Mouse (Mus musculus): ENCODE measurements around the gene Susd2. TPM values are rescaled to one million over a fixed set of nuclear protein-coding genes. Genes with fewer than 3 reads are reported as not detected.
A peak's percentile ranks its signal among the peaks of the same experiment; 100 is the strongest.

Gene Susd2
- total and polyA plus RNA-seq, 2 experiments from 2014 or later = 3.6 to 6.1 TPM

GRCm38 (mm10) chr10:75633576-75634139 lies 10.2 kb downstream of the Susd2 start:
- no peaks in the 10 kb centered on the region for H3K27me3 ChIP-seq (ENCODE audit: control insufficient read depth, insufficient read depth, low read length)
- TF ChIP-seq EP300 (IDR thresholded peaks at IDR 0.05; ENCODE audit: low read depth) = no peak
- TF ChIP-seq CTCF (IDR thresholded peaks at IDR 0.05; ENCODE audit: low read depth) = no peak
- no peaks in the 10 kb centered on the region; the same call in 1 of the 2 replicates for H3K9me3 ChIP-seq (replicated peaks; ENCODE audit: control insufficient read depth, low read length)
- ATAC-seq (ENCODE audit: insufficient read depth, low read depth) (no peak), DNase-seq (ENCODE audit: low spot score) (no peak)
- no peak overlapping the region for H3K4me3 ChIP-seq (ENCODE audit: low read depth, low read length)
- no peak overlapping the region for H3K9ac ChIP-seq (replicated peaks; ENCODE audit: low read depth, low read length)
- H3K4me2 ChIP-seq (ENCODE audit: low read depth, low read length) = no peak overlapping the region
- no peaks in the 10 kb centered on the region for H3K36me3 ChIP-seq (replicated peaks; ENCODE audit: control insufficient read depth, insufficient read depth, low read length)
- peaks cover 12% of the 10 kb centered on the region; the same call in 1 of the 2 replicates for H3K4me1 ChIP-seq (ENCODE audit: control insufficient read depth, insufficient read depth)
- H3K27ac ChIP-seq (ENCODE audit: low read depth) = no peak overlapping the region
- WGBS = 76% methylated on average over 12 of the region's 14 CpGs

DNA sequence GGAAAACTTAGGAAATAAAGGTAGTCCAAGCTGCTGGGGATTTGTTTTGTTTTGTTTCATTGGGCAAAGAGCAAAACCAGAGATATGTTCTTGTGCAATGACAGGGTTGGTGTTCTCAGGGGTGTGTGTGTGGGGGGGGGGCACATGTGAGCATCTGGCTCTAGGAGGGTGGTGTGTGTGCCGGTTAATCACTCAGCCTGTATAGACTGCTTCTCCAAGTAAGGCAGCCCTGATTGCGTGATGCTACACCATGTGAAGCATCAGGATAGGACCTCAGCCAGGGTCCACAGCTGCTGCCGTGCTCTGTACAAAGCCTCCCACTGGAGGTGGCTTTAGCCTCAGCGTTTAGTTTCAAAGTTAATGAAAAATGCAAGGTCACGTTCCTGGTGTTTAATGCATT lies 10.8 kb downstream of the Susd2 start:
- peak overlapping the region; percentile 1; the same call in 1 of the 2 replicates for H3K27ac ChIP-seq (ENCODE audit: low read depth)
- 68% methylated on average over 5 of the region's 5 CpGs for WGBS
- DNase-seq (ENCODE audit: low spot score) (no peak), ATAC-seq (ENCODE audit: insufficient read depth, low read depth) (peak; percentile 56)
- H3K4me1 ChIP-seq (ENCODE audit: control insufficient read depth, insufficient read depth) = peaks cover 12% of the 10 kb centered on the region; the same call in 1 of the 2 replicates
- H3K9me3 ChIP-seq (replicated peaks; ENCODE audit: control insufficient read depth, low read length) = no peaks in the 10 kb centered on the region; the same call in 1 of the 2 replicates
- no peak for TF ChIP-seq CTCF (IDR thresholded peaks at IDR 0.05; ENCODE audit: low read depth)
- TF ChIP-seq EP300 (IDR thresholded peaks at IDR 0.05; ENCODE audit: low read depth) = no peak
- no peaks in the 10 kb centered on the region for H3K27me3 ChIP-seq (ENCODE audit: control insufficient read depth, insufficient read depth, low read length)
- H3K4me3 ChIP-seq (ENCODE audit: low read depth, low read length) = no peak overlapping the region
- no peak overlapping the region for H3K4me2 ChIP-seq (ENCODE audit: low read depth, low read length)
- H3K36me3 ChIP-seq (replicated peaks; ENCODE audit: control insufficient read depth, insufficient read depth, low read length) = no peaks in the 10 kb centered on the region
- no peak overlapping the region for H3K9ac ChIP-seq (replicated peaks; ENCODE audit: low read depth, low read length)

DNA sequence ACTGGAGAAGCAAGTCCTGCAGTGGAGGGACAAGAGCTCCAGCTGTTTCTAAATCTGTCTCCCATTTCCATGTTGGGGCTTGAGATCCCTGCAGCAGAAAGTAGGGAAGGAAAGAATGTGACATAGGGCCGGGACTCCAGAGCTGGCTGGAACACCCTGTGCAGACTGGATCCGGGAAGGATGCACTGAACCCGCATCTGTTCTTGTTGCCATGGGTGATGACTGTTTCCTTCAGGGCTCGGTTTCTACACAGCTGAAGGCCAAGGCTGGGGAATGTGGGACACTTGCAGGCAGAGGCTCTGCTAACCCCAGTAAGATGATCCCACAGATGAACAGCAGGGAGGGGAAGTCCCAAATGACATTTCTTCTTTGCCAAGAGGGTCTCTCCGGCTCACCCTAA lies 11.2 kb downstream of the Susd2 start:
- 29% methylated on average over 5 of the region's 5 CpGs for WGBS
- no peak overlapping the region for H3K4me3 ChIP-seq (ENCODE audit: low read depth, low read length)
- ATAC-seq (ENCODE audit: insufficient read depth, low read depth) (peak; percentile 72), DNase-seq (ENCODE audit: low spot score) (peak; percentile 51)
- no peak overlapping the region for H3K9ac ChIP-seq (replicated peaks; ENCODE audit: low read depth, low read length)
- peak overlapping the region; percentile 53 for H3K27ac ChIP-seq (ENCODE audit: low read depth)
- TF ChIP-seq EP300 (IDR thresholded peaks at IDR 0.05; ENCODE audit: low read depth) = no peak
- TF ChIP-seq CTCF (IDR thresholded peaks at IDR 0.05; ENCODE audit: low read depth) = no peak
- H3K9me3 ChIP-seq (replicated peaks; ENCODE audit: control insufficient read depth, low read length) = no peaks in the 10 kb centered on the region; the same call in 1 of the 2 replicates
- no peaks in the 10 kb centered on the region for H3K36me3 ChIP-seq (replicated peaks; ENCODE audit: control insufficient read depth, insufficient read depth, low read length)
- H3K4me2 ChIP-seq (ENCODE audit: low read depth, low read length) = no peak overlapping the region
- H3K4me1 ChIP-seq (ENCODE audit: control insufficient read depth, insufficient read depth) = peaks cover 12% of the 10 kb centered on the region; the same call in 1 of the 2 replicates
- H3K27me3 ChIP-seq (ENCODE audit: control insufficient read depth, insufficient read depth, low read length) = no peaks in the 10 kb centered on the region

GRCm38 (mm10) chr10:75627490-75627889 lies 16.3 kb downstream of the Susd2 start:
- WGBS = 68% methylated on average over 3 of the region's 3 CpGs
- no peak overlapping the region for H3K27ac ChIP-seq (ENCODE audit: low read depth)
- H3K9ac ChIP-seq (replicated peaks; ENCODE audit: low read depth, low read length) = no peak overlapping the region

GRCm38 (mm10) chr10:75626991-75627390 lies 16.8 kb downstream of the Susd2 start:
- Histone ChIP-seq H3K36me3 (replicated peaks; ENCODE audit: control insufficient read depth, insufficient read depth, low read length) (no peaks in the 10 kb centered on the region), H3K27me3 (ENCODE audit: control insufficient read depth, insufficient read depth, low read length) (no peaks in the 10 kb centered on the region), H3K9me3 (replicated peaks; ENCODE audit: control insufficient read depth, low read length) (no peaks in the 10 kb centered on the region; the same call in 1 of the 2 replicates), H3K4me1 (ENCODE audit: control insufficient read depth, insufficient read depth) (peaks cover under 1% of the 10 kb centered on the region; the same call in 1 of the 2 replicates), H3K9ac (replicated peaks; ENCODE audit: low read depth, low read length) (no peak overlapping the region), H3K4me3 (ENCODE audit: low read depth, low read length) (no peak overlapping the region), H3K4me2 (ENCODE audit: low read depth, low read length) (no peak overlapping the region), H3K27ac (ENCODE audit: low read depth) (no peak overlapping the region)
- WGBS = 59% methylated on average over 3 of the region's 3 CpGs
- ATAC-seq (ENCODE audit: insufficient read depth, low read depth) (no peak), DNase-seq (ENCODE audit: low spot score) (no peak)
- TF ChIP-seq EP300 (IDR thresholded peaks at IDR 0.05; ENCODE audit: low read depth) (no peak), CTCF (IDR thresholded peaks at IDR 0.05; ENCODE audit: low read depth) (no peak)

More at GRCm38 (mm10) chr10:75627490-75627889, 16.3 kb downstream of the Susd2 start:
- Histone ChIP-seq H3K4me1 (ENCODE audit: control insufficient read depth, insufficient read depth) (peaks cover 6% of the 10 kb centered on the region; the same call in 1 of the 2 replicates), H3K4me2 (ENCODE audit: low read depth, low read length) (no peak overlapping the region), H3K9me3 (replicated peaks; ENCODE audit: control insufficient read depth, low read length) (no peaks in the 10 kb centered on the region; the same call in 1 of the 2 replicates), H3K27me3 (ENCODE audit: control insufficient read depth, insufficient read depth, low read length) (no peaks in the 10 kb centered on the region), H3K4me3 (ENCODE audit: low read depth, low read length) (no peak overlapping the region), H3K36me3 (replicated peaks; ENCODE audit: control insufficient read depth, insufficient read depth, low read length) (no peaks in the 10 kb centered on the region)
- ATAC-seq (ENCODE audit: insufficient read depth, low read depth) = no peak
- no peak for TF ChIP-seq CTCF (IDR thresholded peaks at IDR 0.05; ENCODE audit: low read depth)
- TF ChIP-seq EP300 (IDR thresholded peaks at IDR 0.05; ENCODE audit: low read depth) = no peak
- DNase-seq (ENCODE audit: low spot score) = no peak
